In the genomic region with DNA sequence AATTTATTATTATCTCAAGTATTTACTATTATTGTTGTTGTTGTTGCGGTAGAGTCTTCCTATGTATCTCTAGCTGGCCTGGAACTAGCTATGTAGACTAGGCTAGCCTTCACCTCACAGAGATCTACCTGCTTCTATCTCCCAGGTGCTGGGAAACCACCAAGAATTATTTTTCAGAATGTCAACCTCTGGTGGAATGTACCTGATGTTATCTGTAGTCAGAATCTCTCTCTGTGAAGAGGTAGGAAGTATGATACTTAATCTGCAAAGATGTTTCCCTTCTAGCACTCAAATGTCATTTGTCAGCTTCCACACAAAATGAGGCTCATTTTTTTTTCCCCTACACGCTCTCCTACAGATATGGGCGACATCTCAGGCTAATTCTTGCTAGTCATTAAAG, we compare ENCODE assay signal across 17 mouse cellular contexts.
"Had no signal": no experiment of that assay in that cellular context is flagged by ENCODE, and none has a peak within 500 bp of the region (broad histone marks: within the 10 kb centered on the region; RNA-seq: fewer than 3 reads in every experiment).

No protein-coding gene starts in this region.

- H3K9me3 ChIP-seq: lung, embryonic 15.5 days; midbrain, embryonic 13.5 days; midbrain, embryonic 15.5 days; neural tube, embryonic 12.5 days; stomach, embryonic 15.5 days had no signal

- H3K27me3 ChIP-seq: lung, embryonic 15.5 days; megakaryocyte, embryonic 14.5 days; midbrain, embryonic 13.5 days; midbrain, embryonic 15.5 days; neural tube, embryonic 12.5 days; stomach, embryonic 15.5 days had no signal

- H3K4me3 ChIP-seq: lung, embryonic 15.5 days; megakaryocyte, embryonic 14.5 days; midbrain, embryonic 13.5 days; midbrain, embryonic 15.5 days; neural tube, embryonic 12.5 days; stomach, embryonic 15.5 days had no signal

- H3K4me2 ChIP-seq: lung, embryonic 15.5 days; midbrain, embryonic 11.5 days; midbrain, embryonic 13.5 days; midbrain, embryonic 15.5 days; neural tube, embryonic 12.5 days; stomach, embryonic 15.5 days had no signal

- DNase-seq: lung, adult 2 months; lung, postnatal 14 days; lung, postnatal 36 days; right cerebral cortex, postnatal 14 days; thymus, adult 2 months; thymus, postnatal 25 days; thymus, postnatal 4 days had no signal

- H3K36me3 ChIP-seq: lung, embryonic 15.5 days; midbrain, embryonic 13.5 days; midbrain, embryonic 15.5 days; neural tube, embryonic 12.5 days; stomach, embryonic 15.5 days had no signal

- H3K9ac ChIP-seq: lung, embryonic 15.5 days; midbrain, embryonic 13.5 days; midbrain, embryonic 15.5 days; neural tube, embryonic 12.5 days; stomach, embryonic 15.5 days had no signal

- H3K4me1 ChIP-seq: lung, embryonic 15.5 days; megakaryocyte, embryonic 14.5 days; midbrain, embryonic 15.5 days; neural tube, embryonic 12.5 days; stomach, embryonic 15.5 days had no signal

- H3K27ac ChIP-seq: lung, embryonic 15.5 days; macrophage; midbrain, embryonic 13.5 days; midbrain, embryonic 15.5 days; neural tube, embryonic 12.5 days; stomach, embryonic 15.5 days; stomach, postnatal 0 days had no signal

- ATAC-seq: lung, postnatal 0 days; midbrain, embryonic 13.5 days; midbrain, embryonic 15.5 days had no signal
